Mouse (Mus musculus): ENCODE results near the gene Cadps2.

DNA sequence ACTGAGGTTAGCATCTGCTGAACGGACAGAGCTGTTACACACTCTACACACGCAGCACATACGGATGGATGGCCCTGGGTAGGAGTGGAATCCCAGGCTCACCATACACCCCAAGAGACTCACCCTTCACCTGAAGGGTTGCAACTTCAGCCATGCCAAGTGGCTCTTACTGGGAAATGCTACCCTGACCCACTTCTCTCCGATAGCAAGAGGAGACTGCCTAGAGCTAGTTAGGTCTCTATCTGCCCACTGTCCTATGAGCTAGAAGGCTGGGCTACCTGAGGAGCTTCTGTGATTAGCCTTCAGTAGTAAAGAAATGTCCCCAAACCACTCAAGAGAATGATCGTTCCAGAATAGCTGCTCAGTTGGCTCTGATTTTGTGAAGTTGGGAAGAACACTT is 2.1 kb downstream of the Cadps2 start:
- TF ChIP-seq CTCF (IDR thresholded peaks at IDR 0.05; ENCODE audit: low read depth, low read length) (no peak), POLR2A (IDR thresholded peaks at IDR 0.05; ENCODE audit: extremely low read depth, insufficient read depth, low read length) (no peak)

Measured in liver, adult 2 months (tissue).